Mouse (Mus musculus) liver, postnatal 0 days (tissue): Measurements from ENCODE around the gene Gpd2. TPM values are rescaled to one million over a fixed set of nuclear protein-coding genes. Genes with fewer than 3 reads are reported as not detected.

ENCODE experiments used
- ATAC-seq: fragments of 200-750 bp; cut with Nextera tagmentation; 2 replicates; pipeline ENCODE4 v1.8.0; 2017; ENCODE audit warnings: mild to moderate bottlenecking, moderate library complexity
- DNase-seq: peaks from one replicate; pipeline ENCODE4 v3.0.0-alpha.2; 2016
- H3K27ac ChIP-seq: fragments of 300-500 bp; sonication (generic); 2 replicates; pipeline ENCODE4 v1.5.1; 2014; ENCODE audit warnings: antibody characterized with exemption, moderate library complexity, mild to moderate bottlenecking, low read depth
- H3K27me3 ChIP-seq: fragments of 300-500 bp; sonication (generic); 2 replicates; pipeline ENCODE4 v1.6.1; 2014; ENCODE audit warnings: low read length, control low read depth, mixed read lengths; ENCODE audit not compliant: insufficient read depth
- H3K36me3 ChIP-seq: fragments of 300-500 bp; sonication (generic); replicated peaks from 2 replicates; pipeline ENCODE4 v1.6.1; 2014; ENCODE audit warnings: mild to moderate bottlenecking, control low read depth, low read length, moderate library complexity, mixed read lengths; ENCODE audit not compliant: insufficient read depth
- H3K4me1 ChIP-seq: fragments of 300-500 bp; sonication (generic); 2 replicates; pipeline ENCODE4 v1.6.1; 2014; ENCODE audit warnings: antibody characterized with exemption, mild to moderate bottlenecking, control low read depth; ENCODE audit not compliant: insufficient read depth
- H3K4me2 ChIP-seq: fragments of 300-500 bp; sonication (generic); 2 replicates; pipeline ENCODE4 v1.6.1; 2014; ENCODE audit warnings: low read depth, mild to moderate bottlenecking, low read length, moderate library complexity, mixed read lengths
- H3K4me3 ChIP-seq: fragments of 300-500 bp; sonication (generic); 2 replicates; pipeline ENCODE4 v1.5.1; 2014; ENCODE audit warnings: low read depth, low read length
- H3K9ac ChIP-seq: fragments of 300-500 bp; sonication (generic); replicated peaks from 2 replicates; pipeline ENCODE4 v1.6.1; 2014; ENCODE audit warnings: mild to moderate bottlenecking, moderate library complexity
- H3K9me3 ChIP-seq: fragments of 300-500 bp; sonication (generic); 2 replicates; pipeline ENCODE4 v1.6.1; 2016; ENCODE audit warnings: mild to moderate bottlenecking, control low read depth, low read length, mixed read lengths
- CTCF ChIP-seq: sonication (generic); IDR thresholded peaks from 2 replicates; pipeline ENCODE4 v1.5.1; 2016; ENCODE audit warnings: antibody characterized with exemption, low read depth
- EP300 ChIP-seq: IDR thresholded peaks from 2 replicates; pipeline ENCODE4 v1.6.1; 2016; ENCODE audit warnings: antibody characterized with exemption, low read depth, mild to moderate bottlenecking
- WGBS: fragments of 180-500 bp; shearing (Covaris S2); extraction: QIAGEN DNeasy Blood & Tissue Kit; methylation state at CpG from one replicate; pipeline ENCODE4 v1.1.7; 2014; ENCODE audit not compliant: insufficient replicate concordance; 5-methylcytosine and 5-hydroxymethylcytosine counted together
- polyA plus RNA-seq: library from polyadenylated mRNA; unstranded; fragments of >200 nt; fragmentation: Nextera tagmentation; extraction: Ambion mirVana; gene quantifications from 2 replicates; pipeline ENCODE4 v1.2.1, GENCODE M21; 2015

Gene Gpd2
- polyA plus RNA-seq, 1 experiment from 2014 or later, result 29.7 TPM

DNA sequence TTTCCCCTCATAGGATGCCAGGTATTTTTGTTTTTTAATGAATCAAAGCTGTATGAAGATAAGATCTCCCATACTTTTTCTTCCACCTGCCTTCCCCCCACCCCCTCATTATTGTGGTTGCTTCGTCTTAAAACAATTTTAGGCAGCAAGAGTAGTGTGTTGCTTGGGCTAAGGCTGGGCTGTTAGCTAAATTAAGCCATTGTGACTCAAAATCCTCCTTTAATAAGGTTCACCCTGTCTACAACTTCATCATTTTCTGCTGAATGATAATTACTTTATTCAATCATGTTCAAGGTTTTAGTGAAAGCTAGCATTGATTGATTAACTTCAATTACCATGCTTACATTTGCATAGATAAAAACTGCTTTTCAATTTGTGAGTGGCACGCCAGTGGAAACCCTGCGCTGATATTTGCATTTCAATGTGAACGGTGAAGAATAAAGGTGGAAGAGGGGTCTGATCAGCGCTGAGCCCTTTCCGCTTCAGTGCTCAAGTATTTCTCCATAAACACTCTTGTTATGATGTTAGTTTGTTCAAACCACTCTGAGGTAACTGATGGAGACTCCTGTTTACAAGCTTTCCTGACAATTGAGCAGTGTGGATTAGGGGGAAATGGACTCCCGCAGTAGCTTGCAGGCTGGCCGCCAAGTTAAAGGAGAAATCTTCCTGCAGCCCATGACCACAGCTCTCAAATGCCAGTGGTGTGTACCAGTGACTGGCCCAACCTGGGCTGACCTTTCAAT, 140.9 kb downstream of the Gpd2 start:
- ATAC-seq (no peak), DNase-seq (no peak)
- H3K9me3 ChIP-seq, result no peaks in the 10 kb centered on the region
- no peak overlapping the region for H3K9ac ChIP-seq
- H3K27me3 ChIP-seq, result no peaks in the 10 kb centered on the region
- no peaks in the 10 kb centered on the region for H3K36me3 ChIP-seq
- WGBS, result 57% methylated on average over 8 of the region's 8 CpGs
- H3K27ac ChIP-seq, result no peak overlapping the region
- H3K4me3 ChIP-seq, result no peak overlapping the region
- no peak overlapping the region for H3K4me2 ChIP-seq
- no peaks in the 10 kb centered on the region for H3K4me1 ChIP-seq
- TF ChIP-seq CTCF (no peak), EP300 (no peak)

DNA sequence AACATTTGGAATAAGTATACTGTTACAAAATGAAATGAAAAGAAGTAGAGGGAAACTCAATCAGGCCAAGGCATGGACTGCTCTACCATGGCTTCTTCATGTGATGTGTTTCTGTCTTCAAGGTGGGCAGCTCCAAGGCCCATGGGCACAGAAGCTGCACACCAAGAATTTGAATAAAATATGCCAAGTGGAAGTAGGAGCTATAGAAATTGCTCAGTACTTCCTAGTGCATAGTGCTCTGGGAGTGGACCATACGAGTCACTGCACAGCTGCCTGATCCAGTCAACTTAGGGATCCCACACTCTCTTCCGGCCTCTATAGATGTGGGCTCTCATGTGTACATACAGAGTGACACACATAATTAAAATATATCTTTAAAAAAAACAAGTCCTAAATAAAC, 147.2 kb downstream of the Gpd2 start:
- H3K4me2 ChIP-seq, result no peak overlapping the region
- no peak for ATAC-seq
- no peak overlapping the region for H3K27ac ChIP-seq
- no peak overlapping the region for H3K9ac ChIP-seq
- no peak for TF ChIP-seq CTCF
- TF ChIP-seq EP300, result no peak
- WGBS, result 79% methylated on average over 2 of the region's 2 CpGs
- H3K9me3 ChIP-seq, result no peaks in the 10 kb centered on the region
- no peaks in the 10 kb centered on the region for H3K36me3 ChIP-seq
- no peaks in the 10 kb centered on the region for H3K27me3 ChIP-seq
- no peak overlapping the region for H3K4me3 ChIP-seq
- no peaks in the 10 kb centered on the region for H3K4me1 ChIP-seq
- DNase-seq, result no peak

- Histone ChIP-seq H3K4me1 (no peaks in the 10 kb centered on the region), H3K36me3 (no peaks in the 10 kb centered on the region), H3K27me3 (no peaks in the 10 kb centered on the region), H3K27ac (no peak overlapping the region), H3K9ac (no peak overlapping the region), H3K9me3 (no peaks in the 10 kb centered on the region; the same call in 1 of the 2 replicates), H3K4me3 (no peak overlapping the region), H3K4me2 (no peak overlapping the region)
- ATAC-seq, result no peak
- TF ChIP-seq EP300 (no peak), CTCF (no peak)
- no peak for DNase-seq
- 72% methylated on average over 7 of the region's 7 CpGs for WGBS
These were observed 150.4 kb downstream of the Gpd2 start for GRCm38 (mm10) chr2:57387816-57388215.

- H3K9ac ChIP-seq, result no peak overlapping the region
- DNase-seq (no peak), ATAC-seq (no peak)
- H3K27ac ChIP-seq, result no peak overlapping the region
- no peaks in the 10 kb centered on the region; the same call in 1 of the 2 replicates for H3K9me3 ChIP-seq
- no peaks in the 10 kb centered on the region for H3K4me1 ChIP-seq
- no peak overlapping the region for H3K4me2 ChIP-seq
- H3K4me3 ChIP-seq, result no peak overlapping the region
- no peaks in the 10 kb centered on the region for H3K27me3 ChIP-seq
- H3K36me3 ChIP-seq, result no peaks in the 10 kb centered on the region
- TF ChIP-seq EP300, result no peak
- no peak for TF ChIP-seq CTCF
- WGBS, result 70% methylated on average over 4 of the region's 4 CpGs
These were observed 157.6 kb downstream of the Gpd2 start for GRCm38 (mm10) chr2:57395071-57395470.

DNA sequence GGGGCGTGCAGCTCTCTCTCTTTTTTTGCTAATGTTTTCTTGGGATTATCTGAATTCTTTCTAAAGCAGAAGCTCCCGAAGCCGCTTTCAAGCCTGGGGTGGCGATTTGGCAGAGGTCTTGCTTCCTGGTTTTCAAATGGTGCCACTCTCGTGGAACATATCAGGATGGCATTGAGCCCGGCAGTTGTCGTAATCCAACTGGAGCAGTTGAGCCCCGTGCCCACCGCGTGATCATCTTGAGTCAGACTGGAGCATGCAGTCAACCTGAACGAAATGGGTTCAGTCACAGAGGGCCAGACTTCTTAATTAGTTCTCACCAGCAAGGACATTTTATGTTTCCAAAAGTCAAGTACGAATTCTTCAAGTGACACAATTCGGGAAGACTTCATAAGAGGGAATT, 158.6 kb downstream of the Gpd2 start:
- no peaks in the 10 kb centered on the region for H3K9me3 ChIP-seq
- no peak overlapping the region for H3K9ac ChIP-seq
- no peak overlapping the region for H3K4me3 ChIP-seq
- TF ChIP-seq CTCF (no peak), EP300 (no peak)
- H3K36me3 ChIP-seq, result no peaks in the 10 kb centered on the region
- no peak overlapping the region for H3K27ac ChIP-seq
- WGBS, result 82% methylated on average over 13 of the region's 13 CpGs
- no peaks in the 10 kb centered on the region for H3K27me3 ChIP-seq
- ATAC-seq, result no peak
- H3K4me1 ChIP-seq, result no peaks in the 10 kb centered on the region
- no peak for DNase-seq
- H3K4me2 ChIP-seq, result no peak overlapping the region

- Histone ChIP-seq H3K4me2 (no peak overlapping the region), H3K4me1 (no peaks in the 10 kb centered on the region), H3K9me3 (no peaks in the 10 kb centered on the region), H3K27me3 (no peaks in the 10 kb centered on the region), H3K9ac (no peak overlapping the region), H3K27ac (no peak overlapping the region), H3K36me3 (no peaks in the 10 kb centered on the region), H3K4me3 (no peak overlapping the region)
- WGBS, result 83% methylated on average over 3 of the region's 3 CpGs
- DNase-seq (no peak), ATAC-seq (no peak)
- no peak for TF ChIP-seq EP300
- TF ChIP-seq CTCF, result no peak
These were observed 160.3 kb downstream of the Gpd2 start for GRCm38 (mm10) chr2:57397727-57398126.
